Mouse (Mus musculus) monocyte, adult 5-6 weeks (primary cell): Measurements from ENCODE around the gene Fam221b. TPM values are rescaled to one million over a fixed set of nuclear protein-coding genes. Genes with fewer than 3 reads are reported as not detected.
A peak's percentile ranks its signal among the peaks of the same experiment; 100 is the strongest.

ENCODE experiments used
- ATAC-seq: fragments of 153-309, 156-312 bp; replicated peaks from 2 replicates; pipeline ENCODE4 v1.8.0; 2017; ENCODE audit warnings: mild to moderate bottlenecking; ENCODE audit not compliant: low TSS enrichment, insufficient number of reproducible peaks, severe bottlenecking, poor library complexity, low FRiP score
- total RNA-seq: library from RNA; stranded (forward); fragments of 200-1000, 200-491, 200-594 nt; gene quantifications from 3 replicates; pipeline ENCODE4 v1.2.3, GENCODE M21; 2017

Gene Fam221b
- total RNA-seq, result 0.68 to 1.0 TPM (median 0.96 TPM) in 3 replicates

DNA sequence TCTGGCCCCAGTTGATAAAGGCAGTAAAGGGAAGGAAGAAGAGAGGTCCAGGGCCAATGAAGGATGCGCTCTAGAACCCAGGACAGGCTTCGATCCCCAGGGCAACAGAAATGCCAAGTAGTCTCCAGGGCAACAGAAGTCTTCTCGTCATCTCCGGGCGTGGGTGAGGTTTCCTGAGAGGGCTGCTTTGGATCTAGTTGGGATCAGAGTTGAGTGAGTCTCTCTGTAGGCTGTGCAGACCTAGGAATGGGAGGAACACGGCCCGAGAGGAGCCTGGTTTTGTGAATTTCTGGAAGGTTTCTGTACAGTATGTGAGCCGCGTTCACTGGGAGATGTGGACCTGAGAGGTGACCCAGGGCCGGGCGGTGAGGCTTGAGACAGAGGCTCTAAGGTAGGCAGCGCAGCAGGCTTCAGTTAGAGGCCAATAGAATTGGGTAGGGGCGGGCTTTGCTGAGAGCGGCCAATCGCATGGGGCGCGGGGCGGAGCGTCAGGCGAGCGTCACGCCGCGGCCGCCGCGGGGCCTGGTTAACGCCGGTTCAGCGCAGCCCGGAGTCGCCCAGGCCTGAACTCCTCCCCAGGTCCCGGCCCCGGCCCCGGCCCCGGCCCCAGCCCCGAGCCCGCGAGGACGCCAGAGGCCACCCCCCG, at the start of gene Fam221b, which contains the start of gene Tmem8b:
Gene Fam221b, minus strand, starts transcription at position 364 of the 646 bp plus-strand sequence.
Gene Tmem8b, plus strand, starts transcription at position 190 of the 646 bp plus-strand sequence.
- peak; percentile 89 for ATAC-seq

DNA sequence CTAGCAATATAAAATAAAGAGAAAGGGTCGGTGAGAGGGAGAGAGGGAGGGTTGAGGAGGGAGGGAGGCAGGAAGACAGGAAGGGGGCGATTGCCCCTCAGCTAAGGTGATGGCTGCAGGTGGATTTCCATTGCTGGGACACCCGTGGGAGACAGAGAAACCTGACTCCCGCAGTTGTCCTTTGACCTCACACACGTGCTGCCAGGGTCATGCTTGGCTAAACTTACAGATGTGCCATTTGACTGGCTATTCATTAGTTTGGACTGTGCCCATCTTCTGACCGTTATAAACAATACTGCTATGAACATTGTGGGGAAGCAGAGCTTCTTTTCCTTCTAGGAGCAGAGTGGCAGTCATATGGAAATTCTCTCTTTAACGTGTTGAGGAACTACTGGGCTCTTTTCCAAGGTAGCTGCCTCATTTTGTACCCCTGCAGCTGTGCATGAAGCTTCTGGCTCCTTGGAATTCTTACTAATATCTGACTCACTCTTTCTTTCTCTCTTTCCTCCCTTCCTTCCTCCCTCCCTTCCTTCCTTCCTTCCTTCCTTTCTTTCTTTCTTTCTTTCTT, 44.8 kb upstream of the Fam221b start:
- no peak for ATAC-seq

DNA sequence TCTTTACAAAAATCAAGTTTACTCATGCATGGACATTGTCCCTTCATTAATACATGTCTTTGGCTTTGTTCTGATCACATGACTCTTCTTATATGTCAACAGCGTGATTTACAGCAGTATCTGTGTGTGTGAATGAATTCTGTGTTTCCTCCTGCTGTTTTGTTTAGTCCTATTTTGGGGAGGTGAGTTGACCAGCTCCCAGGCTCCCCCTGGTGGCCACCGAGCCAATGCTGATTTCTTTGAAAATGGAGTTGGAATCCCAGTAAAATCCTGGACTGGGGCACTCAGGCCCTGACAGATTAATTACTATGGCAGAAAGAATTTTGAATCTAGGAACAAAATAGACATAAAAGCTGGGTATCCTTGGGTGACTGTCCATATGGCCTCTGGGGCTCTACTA, 42.9 kb upstream of the Fam221b start:
- ATAC-seq, result no peak

DNA sequence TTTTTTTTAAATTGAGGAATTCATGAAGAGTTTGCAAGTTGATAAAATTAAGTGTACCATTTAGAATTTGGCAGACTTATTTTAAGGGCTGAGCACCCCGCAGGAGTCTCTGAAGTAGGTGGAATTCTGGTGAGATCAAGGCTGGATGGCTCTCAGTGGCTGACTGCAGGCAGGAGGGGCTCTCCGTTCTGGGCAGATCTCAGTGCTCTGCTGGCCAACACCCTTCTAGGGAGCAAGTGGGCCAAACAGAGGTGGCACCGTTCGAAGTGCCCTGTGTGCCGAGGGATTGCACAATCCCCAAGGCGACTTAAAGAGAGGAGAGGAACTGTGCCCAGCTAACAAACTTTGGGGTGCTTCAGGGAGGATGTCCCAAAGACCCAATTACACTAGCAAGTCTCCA, 40.9 kb upstream of the Fam221b start, which contains the start of gene Olfr71:
Gene Olfr71, minus strand, starts transcription at position 387 of the 400 bp plus-strand sequence.
- no peak for ATAC-seq

DNA sequence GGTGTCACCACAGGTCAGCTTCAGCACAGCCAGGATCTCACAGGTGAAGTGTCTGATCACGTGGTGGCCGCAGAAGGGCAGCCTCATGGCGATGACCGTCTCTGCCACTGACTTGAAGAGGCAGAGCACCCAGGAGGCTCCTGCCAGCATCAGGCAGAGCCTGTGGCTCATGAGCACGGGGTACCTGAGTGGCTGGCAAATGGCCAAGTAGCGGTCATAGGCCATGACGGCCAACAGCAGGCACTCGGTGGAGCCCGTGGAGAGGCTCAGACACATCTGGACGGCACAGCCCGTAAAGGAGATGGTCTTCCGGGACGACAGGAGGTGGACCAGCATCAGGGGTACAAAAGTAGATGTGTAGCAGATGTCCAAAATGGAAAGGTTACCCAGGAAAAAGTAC, 37.0 kb upstream of the Fam221b start:
- ATAC-seq, result no peak

DNA sequence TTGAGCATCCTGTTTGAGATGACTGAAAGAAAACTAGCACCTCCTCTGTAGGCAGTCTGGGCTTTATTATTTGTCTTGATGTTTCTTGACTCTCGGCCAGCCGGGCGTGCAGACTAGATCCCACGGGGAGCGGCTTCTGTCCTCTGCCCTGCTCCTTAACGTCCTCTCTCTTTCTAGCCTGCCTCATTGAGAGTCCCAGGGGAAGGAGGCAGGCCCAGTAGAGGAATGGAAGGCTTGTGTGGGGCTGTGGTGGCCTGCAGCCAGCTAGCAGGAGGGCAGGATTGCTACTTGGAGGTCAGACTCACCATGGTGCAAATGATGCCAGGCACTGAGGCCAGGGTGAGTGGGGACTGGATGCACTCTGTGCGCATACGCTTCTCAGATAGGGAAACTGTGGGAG, 34.9 kb upstream of the Fam221b start:
- ATAC-seq, result no peak

DNA sequence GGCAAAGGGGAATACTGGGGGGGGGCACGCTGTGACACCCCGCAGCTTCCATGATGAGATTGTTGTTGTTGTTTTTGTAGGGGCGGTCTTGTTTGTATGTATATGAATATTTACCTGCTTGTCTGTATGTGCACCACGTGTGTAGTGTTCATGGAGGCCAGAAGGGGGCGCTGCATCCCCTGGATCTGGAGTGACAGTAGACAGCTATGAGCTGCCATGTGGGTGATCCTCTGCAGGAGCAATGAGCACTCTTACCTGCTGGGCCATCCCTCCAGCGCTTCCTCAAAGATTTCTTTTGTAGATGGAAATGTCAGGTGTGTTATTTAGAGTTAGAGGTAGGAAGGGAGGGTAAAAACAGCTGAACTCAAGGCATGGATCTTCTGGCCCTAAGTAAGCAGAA, 34.5 kb upstream of the Fam221b start:
- ATAC-seq, result no peak

DNA sequence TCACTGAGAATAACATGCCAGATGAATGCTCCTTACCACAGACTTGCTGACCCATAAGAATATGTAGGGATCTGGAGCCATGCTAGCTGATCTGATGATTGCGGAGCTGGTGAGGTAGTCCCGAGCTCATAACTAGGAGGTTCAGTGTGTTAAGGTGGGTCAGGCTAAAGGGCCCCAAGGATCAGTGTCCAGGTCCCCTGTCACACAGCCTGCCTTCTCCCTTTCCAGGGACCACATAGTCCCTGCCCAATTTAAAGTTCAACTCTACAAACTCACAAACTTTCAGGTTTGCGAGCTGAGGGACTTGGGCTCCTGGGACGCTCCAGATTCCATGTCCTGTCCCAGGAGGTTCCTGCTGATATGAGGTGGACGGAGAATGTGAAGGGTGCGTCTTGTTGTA, 31.8 kb upstream of the Fam221b start, which contains the start of gene Olfr70:
Gene Olfr70, minus strand, starts transcription at position 101 of the 400 bp plus-strand sequence.
- ATAC-seq, result no peak

DNA sequence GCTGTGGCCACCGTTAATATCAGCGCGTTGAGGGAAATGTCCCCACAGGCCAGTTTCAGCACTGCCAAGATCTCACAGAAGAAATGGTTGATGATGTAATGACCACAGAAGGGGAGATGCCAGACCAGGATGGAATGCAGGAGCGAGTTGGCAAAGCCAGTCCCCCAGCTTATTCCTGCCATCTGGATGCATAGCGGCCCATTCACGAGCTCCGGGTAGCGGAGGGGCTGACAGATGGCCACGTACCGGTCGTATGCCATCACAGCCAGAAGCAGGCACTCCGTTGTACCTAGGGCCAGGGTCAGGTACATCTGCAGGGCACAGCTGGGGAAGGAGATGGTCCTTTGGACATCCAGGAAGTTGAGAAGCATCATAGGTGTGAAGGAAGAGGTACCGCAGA, 27.6 kb upstream of the Fam221b start:
- ATAC-seq, result no peak

DNA sequence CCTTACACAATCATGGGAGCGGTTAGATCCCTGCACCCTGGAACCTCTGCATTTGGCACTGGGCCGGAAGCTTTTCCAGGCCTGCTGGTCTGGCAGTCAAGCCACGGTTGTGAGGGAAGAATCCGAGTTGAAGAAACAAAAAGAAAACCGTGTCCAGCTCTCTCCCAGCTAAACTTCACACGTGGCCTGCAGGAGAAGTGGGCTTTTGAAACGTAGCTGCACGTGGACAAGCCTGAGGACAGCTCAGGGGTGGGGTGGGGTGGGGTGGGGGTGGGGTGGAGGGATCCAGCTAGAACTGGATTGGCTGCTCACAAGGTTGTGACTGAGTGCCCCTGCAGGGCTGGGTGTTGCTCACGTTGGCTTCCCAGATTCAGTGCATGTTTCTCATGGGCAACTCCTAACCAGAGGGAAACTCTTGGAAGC, 26.3 kb upstream of the Fam221b start:
- no peak for ATAC-seq

DNA sequence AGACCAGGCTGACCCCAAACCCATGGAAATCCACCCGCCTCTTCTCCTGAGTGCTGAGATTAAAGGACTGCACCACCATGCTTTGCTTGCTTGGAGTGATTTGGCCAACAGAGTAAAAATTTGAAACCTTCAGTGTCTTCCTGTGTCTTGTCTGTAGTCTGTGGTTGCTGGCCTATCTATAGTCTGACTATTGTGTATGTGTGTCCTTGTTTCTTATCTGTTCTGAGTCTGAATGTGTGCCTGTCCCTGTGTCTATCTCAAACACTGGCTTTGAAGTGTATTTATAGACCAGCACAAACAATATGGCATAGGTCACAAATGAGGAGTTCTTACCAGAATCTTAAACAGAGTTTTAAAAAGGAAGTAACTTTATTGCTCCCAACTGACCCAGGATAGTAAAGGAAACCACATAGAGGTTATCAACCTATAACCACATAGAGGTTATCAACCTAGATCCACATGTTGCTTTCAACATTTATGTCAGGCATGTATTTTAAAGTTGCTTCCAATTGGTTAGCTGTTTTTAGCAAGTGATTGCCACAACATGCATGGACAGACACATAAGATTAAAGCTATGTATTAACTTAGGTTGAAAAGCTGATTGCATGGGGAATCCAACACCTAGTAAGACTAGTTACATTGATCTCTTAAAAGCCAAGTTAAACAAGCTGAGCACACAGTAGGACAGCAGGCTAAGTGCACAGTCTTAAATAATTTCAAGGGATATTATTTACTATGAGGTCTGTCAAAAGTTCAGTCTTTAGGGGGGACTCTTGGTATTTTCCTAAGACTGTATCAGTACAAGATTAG, 25.7 kb upstream of the Fam221b start:
- no peak for ATAC-seq

DNA sequence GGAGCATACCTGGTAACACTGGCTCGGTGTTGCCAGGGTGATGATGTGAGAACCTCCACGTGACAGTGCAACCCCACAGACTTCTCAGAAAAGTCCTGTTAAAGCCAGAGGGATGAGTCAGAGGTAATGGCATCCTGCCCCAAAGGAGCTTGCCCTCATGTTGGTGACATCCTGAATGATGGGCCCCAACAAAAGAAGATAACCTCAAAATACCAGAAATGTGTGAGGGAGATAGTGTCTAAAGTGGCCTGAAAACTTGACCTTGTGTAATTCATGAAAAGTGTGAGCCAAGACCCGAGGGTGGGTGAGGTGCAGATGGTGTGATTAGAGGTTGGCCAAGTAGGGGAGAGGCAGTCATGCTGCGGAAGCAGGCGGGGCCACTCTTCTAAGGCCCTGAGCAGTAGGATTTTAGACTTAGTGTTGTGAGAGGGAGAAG, 24.9 kb upstream of the Fam221b start:
- peak; percentile 60 for ATAC-seq

DNA sequence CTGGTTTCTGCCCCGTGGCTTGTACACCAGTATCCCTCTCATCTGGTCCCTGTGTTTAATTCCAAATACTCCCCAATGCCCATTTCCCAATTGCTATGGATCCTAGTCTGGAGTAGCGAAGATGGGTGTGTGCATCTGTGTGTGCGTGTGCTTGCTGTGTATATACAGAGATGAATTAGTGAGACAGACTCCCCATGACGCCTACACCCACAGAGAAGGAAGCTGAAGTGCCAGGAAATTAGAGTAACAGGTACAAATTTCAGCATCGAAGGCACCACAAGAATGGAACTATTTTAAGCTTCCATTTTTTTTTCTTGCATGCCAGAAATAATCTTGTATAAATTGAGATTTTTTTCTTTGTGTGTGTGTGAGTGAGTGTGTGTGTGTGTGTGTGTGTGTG, 22.1 kb upstream of the Fam221b start:
- ATAC-seq, result no peak

DNA sequence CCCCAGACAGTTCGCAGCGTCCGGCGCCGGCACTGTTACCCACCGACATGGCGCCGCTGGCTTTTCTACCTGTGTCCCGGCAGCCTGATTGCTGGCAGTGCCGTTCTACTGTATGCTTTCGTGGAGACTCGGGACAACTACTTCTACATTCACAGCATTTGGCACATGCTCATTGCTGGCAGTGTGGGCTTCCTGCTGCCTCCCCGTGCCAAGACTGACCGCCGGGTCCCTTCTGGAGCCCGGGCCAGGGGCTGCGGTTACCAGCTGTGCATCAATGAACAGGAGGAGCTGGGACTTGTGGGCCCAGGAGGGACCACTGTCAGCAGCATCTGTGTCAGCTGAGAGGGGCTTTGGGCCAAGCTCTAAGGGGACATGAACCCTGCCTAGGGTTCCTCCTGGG, 21.1 kb upstream of the Fam221b start:
- ATAC-seq, result no peak

DNA sequence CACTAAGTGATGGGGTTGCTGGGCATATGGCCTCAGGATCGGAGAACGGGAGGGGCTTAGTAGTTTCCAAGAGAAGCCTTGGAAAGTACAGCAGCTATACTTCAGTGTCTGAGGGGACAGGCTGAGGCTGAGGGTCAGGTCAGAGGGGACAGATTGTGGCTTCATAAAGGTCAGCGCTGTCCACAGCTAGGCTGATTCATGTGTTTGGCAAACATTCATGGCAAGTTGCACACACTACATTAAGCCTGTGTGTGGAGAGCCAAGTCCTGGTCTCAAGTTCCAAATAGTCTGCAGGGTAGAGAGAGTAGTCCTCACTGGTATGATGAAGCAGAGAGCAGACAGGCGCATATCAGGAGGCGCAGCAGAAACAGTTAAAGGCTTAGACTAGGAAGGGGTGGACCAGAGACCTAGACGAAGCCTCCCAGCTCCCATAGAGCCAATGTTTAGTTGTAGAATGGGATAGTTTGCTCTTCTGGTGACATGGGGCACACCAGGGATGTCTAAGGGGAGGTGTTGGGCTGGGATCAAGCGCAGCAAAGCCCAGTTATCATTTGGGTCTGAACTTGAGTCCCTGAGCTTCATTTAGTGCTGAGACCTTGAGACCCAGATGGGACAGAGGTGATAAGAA, 10.6 kb upstream of the Fam221b start:
- ATAC-seq, result no peak

DNA sequence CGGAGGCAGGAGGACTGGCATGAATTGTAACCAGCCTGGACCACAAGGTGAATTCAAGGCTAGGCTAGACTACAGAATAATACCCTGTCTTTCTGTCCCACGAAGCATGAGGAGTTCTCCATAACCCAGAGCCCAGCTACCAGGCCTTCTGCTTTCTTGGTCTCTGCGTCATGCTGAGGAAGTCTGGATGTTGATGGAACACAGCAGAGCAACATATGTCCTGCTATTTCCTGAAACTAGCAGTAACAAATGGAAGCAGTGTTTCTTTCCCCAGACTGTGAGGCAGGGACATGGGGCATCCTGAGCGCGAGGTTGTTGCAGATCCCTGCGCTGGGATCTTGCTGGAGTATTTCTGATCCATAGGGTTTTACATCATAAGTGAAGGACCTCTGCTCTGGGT, 9.6 kb upstream of the Fam221b start:
- ATAC-seq, result no peak

DNA sequence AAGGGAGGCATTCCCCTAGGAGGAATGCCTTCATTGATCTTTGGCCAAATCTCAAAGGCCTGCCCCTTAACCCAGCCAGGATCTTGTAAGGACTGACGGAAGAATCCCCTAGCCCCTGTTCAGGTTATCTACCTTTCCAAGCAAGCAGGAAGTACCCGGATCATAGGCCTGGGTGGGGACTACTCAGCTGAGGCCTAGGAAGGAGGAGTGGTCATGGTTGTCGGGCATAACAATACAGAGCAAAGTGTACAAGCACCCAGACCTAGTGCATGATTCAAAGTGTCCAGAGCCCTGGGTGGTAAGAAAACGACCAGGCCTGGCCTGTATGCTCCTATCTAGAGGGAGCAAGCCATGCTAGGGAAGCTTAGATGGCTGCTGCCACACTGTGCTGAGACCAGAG, 6.7 kb upstream of the Fam221b start:
- no peak for ATAC-seq

DNA sequence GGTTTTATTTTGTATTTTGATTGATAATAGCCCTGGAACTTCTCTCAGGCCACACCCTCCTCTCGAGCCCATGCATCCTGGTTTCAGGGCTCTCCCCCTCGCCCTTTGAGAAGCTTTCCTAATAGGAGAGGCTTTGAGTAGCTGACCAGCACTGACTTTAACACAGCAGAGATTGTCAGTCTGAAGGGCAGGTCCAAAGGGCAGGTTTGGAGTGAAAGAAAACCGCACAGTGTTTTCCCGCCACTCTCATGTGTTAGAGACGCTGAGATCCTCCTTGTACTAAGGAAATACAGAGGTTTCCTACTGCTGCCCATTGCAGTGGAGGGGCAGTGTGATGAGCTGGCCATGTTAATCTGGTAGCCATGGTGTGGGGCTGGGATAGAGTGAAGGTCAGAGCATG, 6.0 kb upstream of the Fam221b start:
- ATAC-seq, result no peak

DNA sequence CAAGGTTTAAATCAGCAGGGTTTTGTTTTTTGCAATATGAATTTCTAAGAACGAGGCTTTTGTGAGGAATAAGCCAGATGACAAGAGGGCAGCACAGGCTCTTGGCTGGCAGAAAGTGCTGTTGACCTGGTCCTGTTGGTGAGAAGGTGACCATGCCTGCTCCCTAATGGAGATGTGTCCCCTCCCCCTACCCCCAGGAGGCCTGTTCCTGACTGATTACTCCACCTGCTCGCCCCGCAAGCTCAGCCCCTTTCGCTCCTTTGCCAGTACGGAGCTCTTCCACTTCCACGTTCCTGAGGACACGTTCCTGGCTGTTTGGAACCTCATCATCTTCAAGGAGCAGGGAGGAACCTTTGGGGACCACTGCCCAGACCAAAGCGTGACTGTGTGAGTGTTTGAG, 4.8 kb upstream of the Fam221b start:
- no peak for ATAC-seq
